Mouse (Mus musculus) kidney, adult 2 months (tissue): ENCODE measurements at regions not wholly inside any gene's neighbourhood (a gene's known extent, or its start where the extent isn't known, plus 50 kb on each side); places are given as distances from the start of the nearest gene placed in this dataset.
A peak's percentile ranks its signal among the peaks of the same experiment; 100 is the strongest.

Experiments
- DNase-seq: peaks from one replicate; pipeline ENCODE4 v3.0.0; 2021
- H3K27ac ChIP-seq: fragments of 200-500 bp; 2 replicates; pipeline ENCODE4 v1.5.1; 2012; ENCODE audit warnings: low read depth, low read length, control low read depth, inconsistent platforms; ENCODE audit not compliant: insufficient read depth
- H3K27me3 ChIP-seq: fragments of 200-500 bp; replicated peaks from 2 replicates; pipeline ENCODE4 v1.6.1; 2012; ENCODE audit warnings: mild to moderate bottlenecking, moderate library complexity, low read length, inconsistent platforms; ENCODE audit not compliant: control insufficient read depth, insufficient read depth
- H3K36me3 ChIP-seq: fragments of 200-500 bp; 2 replicates; pipeline ENCODE4 v1.6.1; 2012; ENCODE audit warnings: mild to moderate bottlenecking, moderate library complexity, low read length, inconsistent platforms; ENCODE audit not compliant: control insufficient read depth, insufficient read depth
- H3K4me1 ChIP-seq: fragments of 200-500 bp; 2 replicates; pipeline ENCODE4 v1.6.1; 2011; ENCODE audit warnings: low read length; ENCODE audit not compliant: control insufficient read depth, insufficient read depth
- H3K4me3 ChIP-seq: fragments of 200-500 bp; 2 replicates; pipeline ENCODE4 v1.5.1; 2011; ENCODE audit warnings: mild to moderate bottlenecking, low read depth, low read length, control low read depth; ENCODE audit not compliant: insufficient read depth
- CTCF ChIP-seq: fragments of 200-500 bp; conservative IDR thresholded peaks from 2 replicates; pipeline ENCODE4 v1.5.1; 2011; ENCODE audit warnings: low read depth, mild to moderate bottlenecking, control low read depth, low read length, moderate library complexity, mixed read lengths; ENCODE audit not compliant: insufficient read depth, insufficient read length
- POLR2A ChIP-seq: fragments of 200-500 bp; IDR thresholded peaks from one replicate; pipeline ENCODE4 v1.6.1; 2011; ENCODE audit warnings: low read depth, low read length, control low read depth
- WGBS: fragments of 180-500 bp; shearing (Covaris S2); methylation state at CpG from one replicate; pipeline ENCODE4 v1.1.7; 2018; 5-methylcytosine and 5-hydroxymethylcytosine counted together

GRCm38 (mm10) chr8:116269393-116269792, 235.4 kb upstream of the Dynlrb2 start:
- Histone ChIP-seq H3K27ac (no peak overlapping the region), H3K4me1 (peaks cover 9% of the 10 kb centered on the region; the same call in 1 of the 2 replicates), H3K27me3 (no peaks in the 10 kb centered on the region), H3K36me3 (no peaks in the 10 kb centered on the region), H3K4me3 (no peak overlapping the region)
- no peak for DNase-seq
- TF ChIP-seq CTCF = no peak
- TF ChIP-seq POLR2A = no peak

GRCm38 (mm10) chr8:116268685-116269084, 236.1 kb upstream of the Dynlrb2 start:
- DNase-seq = no peak
- TF ChIP-seq POLR2A (no peak), CTCF (no peak)
- H3K36me3 ChIP-seq = no peaks in the 10 kb centered on the region
- H3K27me3 ChIP-seq = no peaks in the 10 kb centered on the region
- WGBS = 90% methylated on average over 2 of the region's 2 CpGs
- H3K4me3 ChIP-seq = no peak overlapping the region
- peaks cover 8% of the 10 kb centered on the region; the same call in 1 of the 2 replicates for H3K4me1 ChIP-seq
- no peak overlapping the region for H3K27ac ChIP-seq

GRCm38 (mm10) chr8:116268161-116268560, 236.6 kb upstream of the Dynlrb2 start:
- Histone ChIP-seq H3K4me1 (peaks cover 8% of the 10 kb centered on the region; the same call in 1 of the 2 replicates), H3K27ac (peak overlapping the region; percentile 13; the same call in 1 of the 2 replicates), H3K4me3 (no peak overlapping the region), H3K27me3 (no peaks in the 10 kb centered on the region), H3K36me3 (no peaks in the 10 kb centered on the region)
- TF ChIP-seq POLR2A (no peak), CTCF (no peak)
- WGBS = 49% methylated on average over 9 of the region's 9 CpGs
- DNase-seq = peak; percentile 86

- TF ChIP-seq CTCF = no peak
- no peak for TF ChIP-seq POLR2A
- 75% methylated on average over 4 of the region's 4 CpGs for WGBS
- DNase-seq = no peak
- Histone ChIP-seq H3K36me3 (no peaks in the 10 kb centered on the region), H3K4me3 (no peak overlapping the region), H3K4me1 (peaks cover 8% of the 10 kb centered on the region; the same call in 1 of the 2 replicates), H3K27ac (no peak overlapping the region), H3K27me3 (no peaks in the 10 kb centered on the region)
Measured at GRCm38 (mm10) chr8:116267021-116267420, 237.8 kb upstream of the Dynlrb2 start.

GRCm38 (mm10) chr8:116265591-116265990, 239.2 kb upstream of the Dynlrb2 start:
- 67% methylated on average over 3 of the region's 3 CpGs for WGBS
- Histone ChIP-seq H3K36me3 (no peaks in the 10 kb centered on the region), H3K4me1 (0 out of 2 replicates have a peak, but pooled peaks cover under 1% of the 10 kb centered on the region), H3K27ac (no peak overlapping the region), H3K4me3 (no peak overlapping the region), H3K27me3 (no peaks in the 10 kb centered on the region)
- no peak for TF ChIP-seq CTCF
- no peak for DNase-seq

- no peaks in the 10 kb centered on the region for H3K36me3 ChIP-seq
- H3K4me1 ChIP-seq = no peaks in the 10 kb centered on the region
- DNase-seq = no peak
- TF ChIP-seq POLR2A = no peak
- no peak for TF ChIP-seq CTCF
- no peak overlapping the region for H3K27ac ChIP-seq
- no peak overlapping the region for H3K4me3 ChIP-seq
- WGBS = 94% methylated on average over 3 of the region's 3 CpGs
- no peaks in the 10 kb centered on the region for H3K27me3 ChIP-seq
Measured at GRCm38 (mm10) chr8:116264078-116264477, 240.7 kb upstream of the Dynlrb2 start.

GRCm38 (mm10) chr8:116261286-116261685, 243.5 kb upstream of the Dynlrb2 start:
- H3K27me3 ChIP-seq = no peaks in the 10 kb centered on the region
- no peak overlapping the region for H3K4me3 ChIP-seq
- no peak overlapping the region for H3K27ac ChIP-seq
- WGBS = 40% methylated on average over 2 of the region's 2 CpGs
- TF ChIP-seq POLR2A = no peak
- TF ChIP-seq CTCF = no peak
- H3K4me1 ChIP-seq = no peaks in the 10 kb centered on the region
- no peak for DNase-seq
- H3K36me3 ChIP-seq = no peaks in the 10 kb centered on the region

- Histone ChIP-seq H3K36me3 (no peaks in the 10 kb centered on the region), H3K27me3 (no peaks in the 10 kb centered on the region), H3K4me1 (no peaks in the 10 kb centered on the region), H3K27ac (no peak overlapping the region), H3K4me3 (no peak overlapping the region)
- WGBS = 58% methylated on average over 5 of the region's 5 CpGs
- DNase-seq = peak; percentile 45
- TF ChIP-seq CTCF = no peak
- no peak for TF ChIP-seq POLR2A
Measured at GRCm38 (mm10) chr8:116255398-116255797, 249.4 kb upstream of the Dynlrb2 start.
